Mouse (Mus musculus) olfactory bulb, adult 2 months (tissue): ENCODE data around the gene Oxnad1.

Source experiments
- CTCF ChIP-seq: fragments of 200-500 bp; IDR thresholded peaks from 2 replicates; pipeline ENCODE4 v1.5.1; 2012; ENCODE audit warnings: low read depth, mild to moderate bottlenecking, low read length, moderate library complexity; ENCODE audit not compliant: insufficient read depth
- POLR2A ChIP-seq: fragments of 200-500 bp; IDR thresholded peaks from 2 replicates; pipeline ENCODE4 v1.6.1; 2012; ENCODE audit warnings: mild to moderate bottlenecking, low read depth, low read length, moderate library complexity; ENCODE audit not compliant: insufficient read depth

DNA sequence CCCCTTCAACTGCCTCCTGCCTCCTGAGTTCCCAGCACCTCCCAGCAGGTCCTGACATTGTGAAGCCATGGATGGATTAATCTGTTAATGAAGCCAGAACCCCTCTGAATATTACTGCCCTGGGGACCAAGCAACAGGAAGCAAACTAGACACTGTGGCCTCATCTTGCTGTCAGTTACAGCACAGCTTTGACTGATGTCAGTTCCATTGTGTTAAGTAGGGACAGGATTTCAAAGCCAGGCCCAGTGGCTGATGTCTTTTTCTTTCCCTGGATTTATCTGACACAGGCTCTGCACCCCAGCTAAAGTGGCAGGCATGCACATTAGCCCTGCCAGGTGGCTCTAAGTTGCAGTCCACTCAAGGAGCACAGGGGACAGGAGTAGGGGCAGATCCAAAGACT is 12.4 kb upstream of the Oxnad1 start:
- no peak for TF ChIP-seq CTCF
- no peak for TF ChIP-seq POLR2A
